Mouse (Mus musculus): Measurements from ENCODE around the gene Smad5. TPM values are rescaled to one million over a fixed set of nuclear protein-coding genes. Genes with fewer than 3 reads are reported as not detected.

Gene Smad5
- polyA plus RNA-seq, 1 experiment from 2014 or later, result 31.4 TPM

DNA sequence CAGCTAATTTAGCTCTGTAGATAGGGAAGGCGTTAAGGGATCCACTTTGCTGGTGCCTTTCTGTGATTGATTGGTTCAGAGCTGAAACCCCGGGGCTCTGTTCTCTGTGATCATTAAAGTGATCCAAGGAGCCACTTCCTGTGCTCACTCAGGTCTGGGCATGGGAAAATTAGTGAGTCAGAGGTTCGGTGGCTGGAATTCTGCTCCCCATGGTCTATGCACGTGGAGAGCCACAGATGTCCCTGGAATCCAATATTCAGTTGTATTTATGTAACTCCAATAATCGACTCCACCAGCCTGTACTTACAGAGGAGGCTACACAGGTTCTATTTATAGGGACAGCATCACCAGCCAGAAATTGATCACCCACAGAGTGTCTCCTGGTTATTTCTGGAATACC, 63.4 kb downstream of the Smad5 start:
- H3K4me3 ChIP-seq, result no peak overlapping the region
- H3K27ac ChIP-seq, result peak overlapping the region; percentile 64; the same call in 1 of the 2 replicates
- peaks cover 52% of the 10 kb centered on the region for H3K4me1 ChIP-seq (replicated peaks)
- peaks cover 22% of the 10 kb centered on the region; the same call in 1 of the 2 replicates for H3K27me3 ChIP-seq (ENCODE audit: insufficient read depth, poor library complexity, severe bottlenecking)
- no peak for DNase-seq (ENCODE audit: low spot score)
- 67% methylated on average over 5 of the region's 5 CpGs for WGBS
- H3K9me3 ChIP-seq, result no peaks in the 10 kb centered on the region
- H3K36me3 ChIP-seq, result no peaks in the 10 kb centered on the region

DNA sequence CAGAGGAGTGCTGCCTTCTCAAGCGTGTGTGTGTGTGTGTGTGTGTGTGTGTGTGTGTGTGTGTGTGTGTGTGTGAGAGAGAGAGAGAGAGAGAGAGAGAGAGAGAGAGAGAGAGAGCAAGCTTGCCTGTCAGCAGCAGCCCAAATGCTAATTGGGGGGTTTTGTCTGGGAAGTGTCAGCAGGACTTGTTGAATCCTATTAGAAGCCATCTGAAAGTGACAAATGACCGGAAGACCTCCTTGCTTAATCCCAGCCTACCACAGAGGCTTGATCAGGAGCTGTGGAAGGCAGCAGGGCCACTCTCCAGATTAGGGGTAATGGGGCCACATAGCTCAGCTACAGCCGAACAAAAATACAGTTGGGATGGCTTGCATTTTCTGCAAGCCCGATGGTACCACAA, 66.6 kb downstream of the Smad5 start:
- Histone ChIP-seq H3K4me3 (no peak overlapping the region), H3K4me1 (replicated peaks) (peaks cover 57% of the 10 kb centered on the region), H3K27me3 (ENCODE audit: insufficient read depth, poor library complexity, severe bottlenecking) (0 out of 2 replicates have a peak, but pooled peaks cover 14% of the 10 kb centered on the region), H3K9me3 (no peaks in the 10 kb centered on the region), H3K27ac (peak overlapping the region; percentile 59; the same call in 1 of the 2 replicates), H3K36me3 (no peaks in the 10 kb centered on the region)
- WGBS, result 47% methylated on average over 4 of the region's 4 CpGs
- DNase-seq (ENCODE audit: low spot score), result no peak

- peaks cover 62% of the 10 kb centered on the region for H3K4me1 ChIP-seq (replicated peaks)
- no peaks in the 10 kb centered on the region for H3K36me3 ChIP-seq
- H3K4me3 ChIP-seq, result no peak overlapping the region
- no peaks in the 10 kb centered on the region for H3K9me3 ChIP-seq
- H3K27me3 ChIP-seq (ENCODE audit: insufficient read depth, poor library complexity, severe bottlenecking), result 0 out of 2 replicates have a peak, but pooled peaks cover 14% of the 10 kb centered on the region
- peak overlapping the region; percentile 68 for H3K27ac ChIP-seq
- WGBS, result 65% methylated on average over 1 of the region's 1 CpGs
- no peak for DNase-seq (ENCODE audit: low spot score)
These were observed 67.3 kb downstream of the Smad5 start for GRCm38 (mm10) chr13:56770136-56770578.

DNA sequence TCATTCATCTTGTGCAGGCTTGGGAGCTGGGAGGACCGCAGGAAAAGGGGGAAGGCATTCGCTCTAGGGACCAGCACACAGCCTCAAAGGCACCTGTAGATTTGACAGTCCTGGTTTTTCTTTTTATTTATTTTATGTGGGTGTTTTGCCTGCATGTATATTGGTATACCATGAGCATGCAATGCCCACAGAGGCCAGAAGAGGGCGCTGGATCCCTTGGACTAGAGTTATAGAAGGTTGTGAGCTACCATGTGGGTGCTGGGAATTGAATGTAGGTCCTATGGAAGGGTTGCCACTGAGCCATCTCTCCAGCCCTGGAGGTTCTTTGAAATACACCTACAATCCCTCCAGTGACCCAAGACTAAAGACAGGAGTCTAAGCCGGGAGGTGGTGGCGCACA, 68.0 kb downstream of the Smad5 start:
- peak overlapping the region; percentile 68 for H3K27ac ChIP-seq
- H3K4me3 ChIP-seq, result no peak overlapping the region
- H3K4me1 ChIP-seq (replicated peaks), result peaks cover 56% of the 10 kb centered on the region
- no peak for DNase-seq (ENCODE audit: low spot score)
- no peaks in the 10 kb centered on the region for H3K36me3 ChIP-seq
- WGBS, result 73% methylated on average over 5 of the region's 5 CpGs
- H3K9me3 ChIP-seq, result no peaks in the 10 kb centered on the region
- 0 out of 2 replicates have a peak, but pooled peaks cover 14% of the 10 kb centered on the region for H3K27me3 ChIP-seq (ENCODE audit: insufficient read depth, poor library complexity, severe bottlenecking)

GRCm38 (mm10) chr13:56772592-56772991, 69.8 kb downstream of the Smad5 start:
- DNase-seq (ENCODE audit: low spot score), result no peak
- H3K4me1 ChIP-seq (replicated peaks), result peaks cover 44% of the 10 kb centered on the region
- H3K27me3 ChIP-seq (ENCODE audit: insufficient read depth, poor library complexity, severe bottlenecking), result 0 out of 2 replicates have a peak, but pooled peaks cover 10% of the 10 kb centered on the region
- H3K36me3 ChIP-seq, result no peaks in the 10 kb centered on the region
- no peaks in the 10 kb centered on the region for H3K9me3 ChIP-seq
- H3K27ac ChIP-seq, result no peak overlapping the region; the same call in 1 of the 2 replicates
- H3K4me3 ChIP-seq, result no peak overlapping the region
- 47% methylated on average over 3 of the region's 3 CpGs for WGBS

DNA sequence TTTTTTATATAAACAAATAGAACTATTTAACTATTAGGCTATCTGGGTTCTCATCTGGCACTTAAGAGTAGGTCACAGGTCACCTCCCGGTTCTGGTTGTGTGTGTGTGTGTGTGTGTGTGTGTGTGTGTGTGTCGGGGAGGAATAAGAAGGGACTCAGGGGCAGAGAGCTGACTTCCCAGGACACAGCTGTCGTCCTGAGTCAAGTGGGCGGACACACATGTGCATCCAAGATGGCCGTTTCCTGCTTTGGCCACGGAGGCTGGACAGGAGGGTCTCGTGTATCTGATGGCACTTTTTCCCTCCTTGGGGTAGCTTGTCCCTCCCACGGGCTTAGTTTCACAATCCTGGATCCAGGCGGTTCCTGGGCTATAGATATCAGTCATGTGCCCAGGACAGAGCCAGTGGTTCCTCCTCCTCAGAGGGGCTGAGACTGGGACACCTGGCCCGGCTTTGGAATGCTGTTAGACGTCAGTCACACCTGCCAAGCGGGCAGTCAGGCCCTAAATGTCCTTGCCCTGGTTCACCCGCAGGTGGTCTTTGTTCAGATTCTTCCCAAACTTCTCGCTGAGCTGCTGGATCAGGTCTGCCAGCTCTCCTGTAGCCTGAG, 70.6 kb downstream of the Smad5 start:
- Histone ChIP-seq H3K27ac (peak overlapping the region; percentile 59; the same call in 1 of the 2 replicates), H3K9me3 (no peaks in the 10 kb centered on the region), H3K4me1 (replicated peaks) (peaks cover 44% of the 10 kb centered on the region), H3K4me3 (no peak overlapping the region), H3K27me3 (ENCODE audit: insufficient read depth, poor library complexity, severe bottlenecking) (0 out of 2 replicates have a peak, but pooled peaks cover 4% of the 10 kb centered on the region), H3K36me3 (no peaks in the 10 kb centered on the region)
- DNase-seq (ENCODE audit: low spot score), result no peak
- WGBS, result 55% methylated on average over 14 of the region's 14 CpGs

- no peak overlapping the region for H3K4me3 ChIP-seq
- no peaks in the 10 kb centered on the region for H3K36me3 ChIP-seq
- 0 out of 2 replicates have a peak, but pooled peaks cover 2% of the 10 kb centered on the region for H3K27me3 ChIP-seq (ENCODE audit: insufficient read depth, poor library complexity, severe bottlenecking)
- H3K27ac ChIP-seq, result peak overlapping the region; percentile 59
- no peaks in the 10 kb centered on the region for H3K9me3 ChIP-seq
- H3K4me1 ChIP-seq (replicated peaks), result peaks cover 35% of the 10 kb centered on the region
- DNase-seq (ENCODE audit: low spot score), result no peak
- 43% methylated on average over 5 of the region's 5 CpGs for WGBS
These were observed 71.5 kb downstream of the Smad5 start for GRCm38 (mm10) chr13:56774304-56774703.

- no peak overlapping the region for H3K4me3 ChIP-seq
- peaks cover 17% of the 10 kb centered on the region; the same call in 1 of the 2 replicates for H3K4me1 ChIP-seq (replicated peaks)
- DNase-seq (ENCODE audit: low spot score), result no peak
- H3K27me3 ChIP-seq (ENCODE audit: insufficient read depth, poor library complexity, severe bottlenecking), result no peaks in the 10 kb centered on the region
- H3K9me3 ChIP-seq, result peaks cover 7% of the 10 kb centered on the region; the same call in 1 of the 2 replicates
- no peak overlapping the region for H3K27ac ChIP-seq
- 73% methylated on average over 13 of the region's 13 CpGs for WGBS
- H3K36me3 ChIP-seq, result no peaks in the 10 kb centered on the region
These were observed 78.1 kb downstream of the Smad5 start for GRCm38 (mm10) chr13:56780746-56781469.

GRCm38 (mm10) chr13:56781697-56782096, 78.9 kb downstream of the Smad5 start:
- Histone ChIP-seq H3K4me3 (no peak overlapping the region), H3K4me1 (replicated peaks) (peaks cover 17% of the 10 kb centered on the region; the same call in 1 of the 2 replicates), H3K27ac (no peak overlapping the region), H3K9me3 (peaks cover 7% of the 10 kb centered on the region; the same call in 1 of the 2 replicates), H3K27me3 (ENCODE audit: insufficient read depth, poor library complexity, severe bottlenecking) (no peaks in the 10 kb centered on the region), H3K36me3 (no peaks in the 10 kb centered on the region)
- 89% methylated on average over 3 of the region's 3 CpGs for WGBS
- DNase-seq (ENCODE audit: low spot score), result no peak

GRCm38 (mm10) chr13:56782621-56783020, 79.8 kb downstream of the Smad5 start:
- Histone ChIP-seq H3K4me1 (replicated peaks) (peaks cover 17% of the 10 kb centered on the region; the same call in 1 of the 2 replicates), H3K36me3 (no peaks in the 10 kb centered on the region), H3K9me3 (peaks cover 7% of the 10 kb centered on the region; the same call in 1 of the 2 replicates), H3K27me3 (ENCODE audit: insufficient read depth, poor library complexity, severe bottlenecking) (no peaks in the 10 kb centered on the region), H3K27ac (no peak overlapping the region), H3K4me3 (no peak overlapping the region)
- no peak for DNase-seq (ENCODE audit: low spot score)
- 91% methylated on average over 1 of the region's 1 CpGs for WGBS

- no peak for DNase-seq (ENCODE audit: low spot score)
- Histone ChIP-seq H3K36me3 (no peaks in the 10 kb centered on the region), H3K4me3 (no peak overlapping the region), H3K27ac (no peak overlapping the region), H3K27me3 (ENCODE audit: insufficient read depth, poor library complexity, severe bottlenecking) (no peaks in the 10 kb centered on the region), H3K4me1 (replicated peaks) (peaks cover 26% of the 10 kb centered on the region), H3K9me3 (no peaks in the 10 kb centered on the region)
- 93% methylated on average over 3 of the region's 3 CpGs for WGBS
These were observed 87.9 kb downstream of the Smad5 start for GRCm38 (mm10) chr13:56790683-56791082.

Measured in hindbrain, embryonic 10.5 days (tissue).